Mouse (Mus musculus) liver, adult 2 months (tissue): ENCODE results near the gene Cntn5. TPM values are rescaled to one million over a fixed set of nuclear protein-coding genes. Genes with fewer than 3 reads are reported as not detected.

Experiments used
- DNase-seq: peaks from one replicate; pipeline ENCODE4 v3.0.0-alpha.2; 2011; ENCODE audit warnings: low read depth, low spot score; ENCODE audit errors: extremely low read depth
- H3K27ac ChIP-seq: fragments of 200-500 bp; replicated peaks from 2 replicates; pipeline ENCODE4 v1.5.1; 2012; ENCODE audit warnings: low read depth, mild to moderate bottlenecking, control low read depth, inconsistent platforms, low read length; ENCODE audit not compliant: insufficient read depth
- H3K27me3 ChIP-seq: fragments of 200-500 bp; 2 replicates; pipeline ENCODE4 v1.6.1; 2012; ENCODE audit warnings: mild to moderate bottlenecking, moderate library complexity, low read length, inconsistent platforms; ENCODE audit not compliant: control insufficient read depth, insufficient read depth
- H3K36me3 ChIP-seq: fragments of 200-500 bp; 2 replicates; pipeline ENCODE4 v1.6.1; 2012; ENCODE audit warnings: low read length, inconsistent platforms; ENCODE audit not compliant: control insufficient read depth, insufficient read depth
- H3K4me1 ChIP-seq: fragments of 200-500 bp; 2 replicates; pipeline ENCODE4 v1.6.1; 2011; ENCODE audit warnings: low read length; ENCODE audit not compliant: control insufficient read depth, insufficient read depth
- H3K4me3 ChIP-seq: fragments of 200-500 bp; 2 replicates; pipeline ENCODE4 v1.5.1; 2011; ENCODE audit warnings: low read depth, mild to moderate bottlenecking, control low read depth, low read length, moderate library complexity; ENCODE audit not compliant: insufficient read depth
- H3K79me2 ChIP-seq: fragments of 200-500 bp; 2 replicates; pipeline ENCODE4 v1.6.1; 2012; ENCODE audit warnings: inconsistent platforms, mild to moderate bottlenecking, low read length, moderate library complexity; ENCODE audit not compliant: control insufficient read depth, insufficient read depth
- H3K9ac ChIP-seq: fragments of 200-500 bp; 2 replicates; pipeline ENCODE4 v1.6.1; 2012; ENCODE audit warnings: low read depth, mild to moderate bottlenecking, control low read depth, inconsistent platforms, low read length
- CTCF ChIP-seq: fragments of 200-500 bp; IDR thresholded peaks from 2 replicates; pipeline ENCODE4 v1.5.1; 2011; ENCODE audit warnings: low read depth, low read length, control low read depth
- POLR2A ChIP-seq: fragments of 200-500 bp; IDR thresholded peaks from 2 replicates; pipeline ENCODE4 v1.6.1; 2011; ENCODE audit warnings: low read length, control low read depth; ENCODE audit not compliant: insufficient read depth; ENCODE audit errors: extremely low read depth
- WGBS: fragments of 180-500 bp; shearing (Covaris S2); methylation state at CpG from one replicate; pipeline ENCODE4 v1.1.7; 2018; 5-methylcytosine and 5-hydroxymethylcytosine counted together
- polyA plus RNA-seq: library from polyadenylated mRNA; depleted of rRNA; stranded (reverse); fragments of >200 nt; gene quantifications from 2 replicates; pipeline ENCODE4 v1.2.3, GENCODE M21; 2012
- total RNA-seq: library from RNA; depleted of rRNA; stranded (reverse); fragments of >200 nt; gene quantifications from 2 replicates; pipeline ENCODE4 v1.2.3, GENCODE M21; 2014

Gene Cntn5
- total and polyA plus RNA-seq, 2 experiments = not detected

- DNase-seq = no peak
- no peak for TF ChIP-seq CTCF
- TF ChIP-seq POLR2A = no peak
- 32% methylated on average over 4 of the region's 4 CpGs for WGBS
- H3K79me2 ChIP-seq = no peaks in the 10 kb centered on the region
- H3K27ac ChIP-seq = no peak overlapping the region
- H3K36me3 ChIP-seq = no peaks in the 10 kb centered on the region
- H3K27me3 ChIP-seq = no peaks in the 10 kb centered on the region
- H3K4me3 ChIP-seq = no peak overlapping the region
- H3K9ac ChIP-seq = no peak overlapping the region
- no peaks in the 10 kb centered on the region for H3K4me1 ChIP-seq
Observed at GRCm38 (mm10) chr9:10667438-10667837, 237.1 kb downstream of the Cntn5 start.

GRCm38 (mm10) chr9:10665756-10666155 lies 238.8 kb downstream of the Cntn5 start:
- DNase-seq = no peak
- TF ChIP-seq POLR2A = no peak
- TF ChIP-seq CTCF = no peak

DNA sequence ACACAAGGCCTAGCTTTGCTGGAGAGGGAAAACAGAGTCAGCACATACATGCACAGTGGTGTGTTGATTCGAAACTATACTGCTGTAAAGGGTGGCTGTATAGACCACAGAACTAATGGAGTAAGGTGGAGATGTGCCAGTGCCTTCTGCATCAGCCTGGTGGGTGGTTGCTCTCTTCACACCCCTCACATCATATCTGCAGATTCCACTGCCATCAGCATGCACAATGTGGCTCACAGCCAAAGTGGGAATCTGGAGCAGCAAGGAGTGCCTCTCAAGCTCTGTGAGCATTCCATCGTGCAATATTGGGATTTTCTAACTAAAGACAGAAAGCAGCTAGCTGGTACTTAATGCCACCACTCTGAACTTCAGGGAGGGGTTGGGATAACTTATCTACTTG lies 241.5 kb downstream of the Cntn5 start:
- 58% methylated on average over 2 of the region's 2 CpGs for WGBS

More at GRCm38 (mm10) chr9:10665756-10666155, 238.8 kb downstream of the Cntn5 start:
- no peaks in the 10 kb centered on the region for H3K79me2 ChIP-seq
- no peaks in the 10 kb centered on the region for H3K27me3 ChIP-seq
- H3K4me3 ChIP-seq = no peak overlapping the region
- H3K27ac ChIP-seq = no peak overlapping the region
- H3K4me1 ChIP-seq = no peaks in the 10 kb centered on the region
- no peaks in the 10 kb centered on the region for H3K36me3 ChIP-seq
- no peak overlapping the region for H3K9ac ChIP-seq

GRCm38 (mm10) chr9:10659478-10659877 lies 245.1 kb downstream of the Cntn5 start:
- Histone ChIP-seq H3K4me3 (no peak overlapping the region), H3K79me2 (no peaks in the 10 kb centered on the region), H3K27ac (no peak overlapping the region), H3K27me3 (no peaks in the 10 kb centered on the region), H3K36me3 (no peaks in the 10 kb centered on the region), H3K4me1 (no peaks in the 10 kb centered on the region), H3K9ac (no peak overlapping the region)
- no peak for DNase-seq
- whole genome bisulfite sequencing = 75% methylated on average over 1 of the region's 1 CpGs
- TF ChIP-seq POLR2A = no peak
- no peak for TF ChIP-seq CTCF

More for the DNA sequence above, 241.5 kb downstream of the Cntn5 start:
- H3K9ac ChIP-seq = no peak overlapping the region
- no peak overlapping the region for H3K27ac ChIP-seq
- no peak overlapping the region for H3K4me3 ChIP-seq
- H3K4me1 ChIP-seq = no peaks in the 10 kb centered on the region
- no peaks in the 10 kb centered on the region for H3K79me2 ChIP-seq
- DNase-seq = no peak
- no peaks in the 10 kb centered on the region for H3K27me3 ChIP-seq
- no peaks in the 10 kb centered on the region for H3K36me3 ChIP-seq
- no peak for TF ChIP-seq CTCF
- no peak for TF ChIP-seq POLR2A

GRCm38 (mm10) chr9:10658086-10658485 lies 246.5 kb downstream of the Cntn5 start:
- Histone ChIP-seq H3K9ac (no peak overlapping the region), H3K27me3 (no peaks in the 10 kb centered on the region), H3K36me3 (no peaks in the 10 kb centered on the region), H3K27ac (no peak overlapping the region), H3K4me1 (no peaks in the 10 kb centered on the region), H3K79me2 (no peaks in the 10 kb centered on the region), H3K4me3 (no peak overlapping the region)
- TF ChIP-seq CTCF (no peak), POLR2A (no peak)
- 62% methylated on average over 1 of the region's 1 CpGs for WGBS
- DNase-seq = no peak

DNA sequence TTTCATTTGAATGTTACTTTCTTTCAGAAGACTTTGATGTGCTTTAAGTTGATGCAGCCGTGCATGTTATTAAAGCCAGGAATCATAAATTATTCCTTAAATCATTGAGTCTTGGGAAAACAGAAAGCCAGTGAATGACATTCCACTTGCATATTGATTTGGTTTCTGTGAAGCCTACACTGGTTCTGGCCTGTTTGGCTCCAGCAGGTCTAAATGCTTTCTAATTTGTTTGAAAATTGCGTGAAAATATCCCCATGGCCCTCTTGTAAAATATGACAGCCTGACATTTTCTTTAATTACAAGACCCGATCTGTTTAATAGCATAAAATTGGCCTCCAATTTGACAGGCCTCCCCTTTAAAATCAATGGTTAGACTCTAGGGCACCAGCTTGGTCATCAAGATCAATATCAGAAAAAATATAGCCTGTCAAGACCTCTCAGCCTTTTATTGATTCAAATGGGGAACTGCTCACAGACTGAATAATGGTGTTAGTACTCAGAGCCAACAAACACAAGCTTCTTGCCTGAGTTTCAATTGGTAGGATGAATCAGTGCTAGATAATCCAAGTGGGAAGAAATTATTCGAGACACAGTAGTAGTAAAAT lies 247.3 kb downstream of the Cntn5 start:
- Histone ChIP-seq H3K9ac (no peak overlapping the region), H3K27me3 (no peaks in the 10 kb centered on the region), H3K4me1 (no peaks in the 10 kb centered on the region), H3K79me2 (no peaks in the 10 kb centered on the region), H3K36me3 (no peaks in the 10 kb centered on the region), H3K4me3 (no peak overlapping the region), H3K27ac (no peak overlapping the region)
- 70% methylated on average over 4 of the region's 4 CpGs for WGBS
- DNase-seq = peak; percentile 3
- TF ChIP-seq CTCF (no peak), POLR2A (no peak)
